Mouse (Mus musculus) B cell, adult (primary cell): ENCODE measurements around the gene Cfh. TPM values are rescaled to one million over a fixed set of nuclear protein-coding genes. Genes with fewer than 3 reads are reported as not detected.

Experiments
- total RNA-seq: library from RNA; stranded (reverse); gene quantifications from 4 replicates; pipeline ENCODE4 v1.2.4, GENCODE M21; 2023; ENCODE audit not compliant: inconsistent age

Gene Cfh
- 0.21 TPM in 1 of 4 replicates, not detected in the others for total RNA-seq

GRCm38 (mm10) chr1:140183664-140184063 is at the start of gene Cfh:
Cfh (minus strand) TSS chr1:140183764.

Other genes starting within 250 kb of the Cfh start
- gene Kcnt2, start 62.4 kb upstream of the Cfh start, total RNA-seq = not detected in 4 replicates